Mouse (Mus musculus) bone marrow, adult 2 months (tissue): ENCODE results near the gene Pqbp1. TPM values are rescaled to one million over a fixed set of nuclear protein-coding genes. Genes with fewer than 3 reads are reported as not detected.
"Not testable (repeated sequence)": the region's sequence is repeated elsewhere in the genome, so short reads cannot be mapped to it uniquely, and the experiment has no call there.

Source experiments
- H3K27ac ChIP-seq: fragments of 200-500 bp; 2 replicates; pipeline ENCODE4 v1.5.1; 2012; ENCODE audit warnings: low read depth, mild to moderate bottlenecking, control low read depth, inconsistent platforms, low read length; ENCODE audit not compliant: control insufficient read depth, poor library complexity, insufficient read depth
- H3K4me1 ChIP-seq: fragments of 200-500 bp; 2 replicates; pipeline ENCODE4 v1.6.1; 2011; ENCODE audit warnings: low read length; ENCODE audit not compliant: control insufficient read depth, insufficient read depth
- H3K4me3 ChIP-seq: fragments of 200-500 bp; replicated peaks from 2 replicates; pipeline ENCODE3; 2011; ENCODE audit warnings: mild to moderate bottlenecking, low read depth, low read length, control low read depth; ENCODE audit not compliant: control insufficient read depth
- CTCF ChIP-seq: fragments of 200-500 bp; IDR thresholded peaks from 2 replicates; pipeline ENCODE4 v1.5.1; 2011; ENCODE audit warnings: low read length, control low read depth; ENCODE audit not compliant: control insufficient read depth, insufficient read depth
- POLR2A ChIP-seq: fragments of 200-500 bp; IDR thresholded peaks from 2 replicates; pipeline ENCODE4 v1.6.1; 2011; ENCODE audit warnings: low read depth, mild to moderate bottlenecking, control low read depth, low read length, borderline replicate concordance; ENCODE audit not compliant: control insufficient read depth
- WGBS: fragments of 180-500 bp; shearing (Covaris S2); methylation state at CpG from one replicate; pipeline ENCODE4 v1.1.7; 2018; 5-methylcytosine and 5-hydroxymethylcytosine counted together
- polyA plus RNA-seq: library from polyadenylated mRNA; stranded (reverse); fragments of >200 nt; gene quantifications from 2 replicates; pipeline ENCODE4 v1.2.4, GENCODE M21; 2011; ENCODE audit warnings: low replicate concordance; ENCODE audit not compliant: missing spikeins, insufficient read depth, insufficient read length

Pqbp1 gene
- polyA plus RNA-seq, 1 experiment: 40.9 TPM

DNA sequence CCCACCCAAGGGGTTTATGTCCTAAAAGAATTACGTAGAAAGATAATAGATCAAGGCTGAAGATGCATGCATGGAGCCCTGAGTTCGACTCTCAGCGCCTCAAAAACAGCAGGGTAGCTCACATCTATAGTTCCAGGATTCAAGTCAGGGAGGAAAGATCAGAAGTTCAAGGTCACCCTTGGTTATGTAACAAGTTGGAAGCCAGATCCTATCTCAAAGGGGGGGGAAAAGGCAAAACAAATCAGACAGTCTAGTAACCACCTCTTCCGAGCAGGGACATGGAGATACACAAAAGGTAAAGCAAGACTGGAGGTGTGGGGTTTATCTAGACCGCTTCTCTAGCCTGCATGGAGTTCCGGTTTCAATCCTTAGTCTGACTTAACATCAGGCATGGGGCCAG, 27.2 kb upstream of the Pqbp1 start:
- no peak overlapping the region for H3K27ac ChIP-seq
- H3K4me3 ChIP-seq: no peak overlapping the region
- H3K4me1 ChIP-seq: no peaks in the 10 kb centered on the region
- TF ChIP-seq POLR2A: no peak
- TF ChIP-seq CTCF: no peak
- WGBS: 74% methylated on average over 6 of the region's 6 CpGs

DNA sequence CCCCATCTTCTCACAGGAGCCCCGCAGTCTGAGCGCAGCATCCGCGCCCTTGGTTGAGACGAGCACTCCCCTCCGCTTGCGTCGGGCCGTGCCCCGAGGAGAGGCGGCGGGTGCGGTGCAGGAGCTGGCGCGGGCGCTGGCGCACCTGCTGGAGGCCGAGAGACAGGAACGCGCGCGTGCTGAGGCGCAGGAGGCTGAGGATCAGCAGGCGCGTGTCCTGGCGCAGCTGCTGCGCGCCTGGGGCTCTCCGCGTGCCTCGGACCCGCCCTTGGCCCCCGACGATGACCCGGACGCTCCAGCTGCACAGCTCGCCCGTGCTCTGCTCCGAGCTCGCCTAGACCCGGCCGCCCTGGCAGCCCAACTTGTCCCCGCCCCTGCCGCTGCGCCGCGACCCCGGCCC, 23.0 kb upstream of the Pqbp1 start:
- no peak overlapping the region for H3K4me3 ChIP-seq
- TF ChIP-seq CTCF: no peak
- no peak for TF ChIP-seq POLR2A
- H3K4me1 ChIP-seq: no peaks in the 10 kb centered on the region
- WGBS: 7% methylated on average over 47 of the region's 48 CpGs
- no peak overlapping the region for H3K27ac ChIP-seq

DNA sequence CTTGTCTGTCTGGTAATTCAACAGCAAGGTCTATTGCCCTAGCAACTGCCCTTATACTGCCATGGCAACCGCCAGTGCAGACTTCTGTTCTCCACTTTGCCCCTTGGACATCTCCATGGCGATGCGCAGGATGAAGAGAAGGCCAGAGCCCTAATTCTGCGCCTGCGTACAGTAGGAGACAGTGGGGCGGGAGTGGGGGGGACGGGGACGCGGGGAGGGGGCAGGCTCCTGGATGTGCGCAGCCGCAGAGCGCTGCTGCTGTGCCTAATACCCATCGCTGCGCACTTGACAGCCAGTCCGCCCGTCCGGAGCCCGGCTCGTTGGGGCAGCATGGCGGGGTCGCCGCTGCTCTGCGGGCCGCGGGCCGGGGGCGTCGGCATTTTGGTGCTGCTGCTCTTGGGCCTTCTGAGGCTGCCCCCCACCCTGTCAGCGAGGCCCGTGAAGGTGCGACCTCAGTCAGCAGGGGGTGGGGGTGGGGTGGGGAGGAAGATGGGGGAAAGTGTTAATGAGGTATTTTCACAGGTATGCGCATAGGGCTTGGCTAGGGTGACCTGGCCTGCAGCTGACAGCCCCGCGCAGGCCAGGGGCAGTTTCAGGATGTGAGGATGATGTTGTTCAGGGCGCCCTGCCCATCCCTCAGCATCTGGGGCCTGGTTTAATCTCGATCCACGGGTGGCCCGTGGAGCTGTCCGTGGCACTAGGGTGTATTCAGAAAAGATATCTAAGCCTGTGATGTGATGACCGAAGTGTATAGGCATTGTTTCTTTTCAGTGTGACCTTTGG, 20.7 kb upstream of the Pqbp1 start, which contains the start of gene Pcsk1n:
Pcsk1n (plus strand) TSS at position 222 of the 783 bp plus-strand sequence.
- Histone ChIP-seq H3K4me3 (no peak within 1 kb of the TSS), H3K27ac (no peak within 1 kb of the TSS), H3K4me1 (no peaks in the 10 kb centered on the region)
- 19% methylated on average over 39 of the region's 40 CpGs for WGBS
- TF ChIP-seq POLR2A (no peak), CTCF (no peak)

DNA sequence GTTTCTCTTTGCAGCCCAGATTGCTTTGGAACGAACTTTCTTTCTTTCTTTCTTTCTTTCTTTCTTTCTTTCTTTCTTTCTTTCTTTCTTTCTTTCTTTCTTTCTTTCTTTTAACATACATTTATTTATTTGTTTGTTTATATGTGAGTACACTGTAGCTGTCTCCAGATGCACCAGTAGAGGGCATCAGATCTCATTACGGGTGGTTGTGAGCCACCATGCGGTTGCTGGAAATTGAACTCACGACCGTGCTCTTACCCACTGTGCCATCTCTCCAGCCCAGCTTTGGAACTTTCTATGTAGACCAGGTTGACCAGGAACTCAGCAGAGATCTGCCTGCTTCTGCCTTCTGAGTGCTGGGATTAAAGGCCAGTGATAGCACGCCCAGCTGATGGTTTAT, 18.9 kb upstream of the Pqbp1 start:
- 42% methylated on average over 6 of the region's 6 CpGs for WGBS
- H3K4me3 ChIP-seq, H3K4me1 ChIP-seq, H3K27ac ChIP-seq: not testable (repeated sequence)

DNA sequence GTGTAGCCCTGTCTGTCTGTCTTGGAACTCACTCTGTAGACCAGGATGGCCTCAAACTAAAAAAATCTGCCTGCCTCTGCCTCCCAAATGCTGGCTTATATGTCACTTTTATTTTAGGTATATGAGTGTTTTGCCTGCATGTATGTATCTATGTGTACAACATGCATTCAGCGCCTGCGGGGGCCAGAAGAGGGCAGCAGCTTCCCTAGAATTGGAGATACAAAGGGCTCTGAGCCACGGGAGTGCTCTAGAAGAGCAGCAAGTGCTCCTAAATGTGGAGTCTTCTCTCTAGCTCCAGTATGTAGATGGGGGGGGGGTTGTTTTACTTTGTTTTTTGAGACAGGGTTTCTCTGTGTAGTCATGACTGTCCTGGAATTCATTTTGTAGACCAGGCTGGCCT, 16.6 kb upstream of the Pqbp1 start:
- H3K27ac ChIP-seq, H3K4me1 ChIP-seq, H3K4me3 ChIP-seq: not testable (repeated sequence)
- WGBS: 25% methylated on average over 3 of the region's 3 CpGs

DNA sequence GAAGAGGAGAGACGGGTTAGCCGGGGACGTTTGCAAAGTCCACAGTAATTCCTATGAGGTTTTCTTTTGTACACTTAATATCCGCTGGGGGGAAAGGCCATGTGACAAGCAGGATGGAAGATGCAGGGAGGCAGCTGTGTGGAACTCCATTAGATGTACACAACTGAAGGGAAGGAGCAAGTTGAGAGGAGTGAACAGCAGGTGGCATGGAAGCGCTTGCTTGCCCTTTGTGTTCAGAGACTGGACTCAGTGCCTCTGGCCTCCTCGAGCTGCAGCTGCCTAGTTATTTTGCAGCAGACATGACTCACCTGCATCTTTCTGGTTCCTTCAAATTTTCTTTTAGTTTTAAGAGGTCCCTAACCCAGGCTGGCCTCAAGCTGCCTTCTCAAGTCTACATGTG, 11.4 kb upstream of the Pqbp1 start:
- 57% methylated on average over 6 of the region's 6 CpGs for WGBS
- H3K4me1 ChIP-seq: no peaks in the 10 kb centered on the region
- TF ChIP-seq POLR2A: no peak
- no peak for TF ChIP-seq CTCF
- H3K4me3 ChIP-seq: no peak overlapping the region
- no peak overlapping the region for H3K27ac ChIP-seq

DNA sequence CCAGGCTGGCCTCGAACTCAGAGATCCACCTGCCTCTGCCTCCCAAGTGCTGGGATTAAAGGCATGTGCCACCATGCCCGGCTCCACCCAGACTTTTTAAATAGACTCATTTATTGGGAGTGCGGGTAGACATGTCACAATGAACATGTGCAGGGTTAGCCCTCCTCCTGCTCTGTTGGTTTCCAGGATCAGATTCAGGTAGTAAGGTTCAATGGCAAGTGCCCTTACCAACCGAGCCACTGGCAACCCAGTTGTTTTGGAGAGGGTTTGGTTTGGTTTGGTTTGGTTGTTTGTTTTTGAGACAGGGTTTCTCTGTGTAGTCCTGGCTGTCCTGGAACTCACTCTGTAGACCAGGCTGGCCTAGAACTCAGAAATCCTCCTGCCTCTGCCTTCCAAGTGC, 10.2 kb upstream of the Pqbp1 start, which contains the start of gene Gm10490:
Gm10490 (plus strand) TSS at position 301 of the 400 bp plus-strand sequence.
- H3K27ac ChIP-seq, H3K4me1 ChIP-seq, H3K4me3 ChIP-seq: not testable (repeated sequence)
- 87% methylated on average over 4 of the region's 4 CpGs for WGBS

DNA sequence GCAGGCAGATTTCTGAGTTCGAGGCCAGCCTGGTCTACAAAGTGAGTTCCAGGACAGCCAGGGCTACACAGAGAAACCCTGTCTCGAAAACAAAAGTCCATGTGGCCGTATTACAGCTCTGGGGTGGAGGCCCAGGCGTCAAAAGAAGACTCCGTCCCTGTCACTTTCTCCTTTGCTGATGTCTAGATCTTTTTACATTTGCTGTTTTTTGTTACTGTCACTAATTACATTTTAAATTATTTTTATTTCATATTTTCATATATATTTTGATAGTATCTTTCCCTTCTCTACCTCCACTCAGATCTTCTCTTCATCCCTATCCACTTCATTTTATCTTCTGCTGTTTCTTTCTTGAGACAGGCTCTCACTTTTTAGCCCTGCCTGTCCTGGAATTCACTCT, 8.7 kb upstream of the Pqbp1 start, which contains the start of gene Gm10491:
Gm10491 (minus strand) TSS at position 101 of the 400 bp plus-strand sequence.
- Histone ChIP-seq H3K4me3 (no peak within 1 kb of the TSS), H3K27ac (no peak within 1 kb of the TSS), H3K4me1 (no peaks in the 10 kb centered on the region)
- TF ChIP-seq CTCF: no peak
- TF ChIP-seq POLR2A: no peak
- WGBS: 89% methylated on average over 5 of the region's 5 CpGs

DNA sequence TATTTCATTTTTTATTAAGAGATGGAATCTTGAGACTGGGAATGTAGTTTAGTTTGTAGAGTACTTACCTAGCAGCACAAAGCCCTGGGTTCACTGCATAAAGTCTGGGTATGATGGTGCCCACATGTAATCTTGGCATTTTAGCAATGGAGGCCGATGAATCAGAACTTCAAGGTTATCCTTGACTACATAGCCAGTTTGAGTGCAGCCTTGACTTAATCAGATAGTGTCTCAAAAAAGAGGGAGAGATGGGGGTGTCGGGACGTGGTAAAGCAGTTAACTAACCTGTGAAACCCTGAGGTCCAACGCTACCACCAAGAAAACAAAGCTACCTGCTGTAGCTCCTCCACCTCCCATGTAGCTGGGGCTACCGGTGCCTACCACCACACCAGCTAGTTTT, 5.4 kb upstream of the Pqbp1 start:
- no peak overlapping the region for H3K27ac ChIP-seq
- no peak overlapping the region for H3K4me3 ChIP-seq
- H3K4me1 ChIP-seq: no peaks in the 10 kb centered on the region
- WGBS: 88% methylated on average over 5 of the region's 5 CpGs
- TF ChIP-seq POLR2A: no peak
- no peak for TF ChIP-seq CTCF
